Mouse (Mus musculus): Measurements from ENCODE around the gene Itfg2. TPM values are rescaled to one million over a fixed set of nuclear protein-coding genes. Genes with fewer than 3 reads are reported as not detected.

The Itfg2 gene
- 33.4 TPM for polyA plus RNA-seq (2017; shearing (Covaris generic))

GRCm38 (mm10) chr6:128424269-128425019 is at the start of gene Itfg2:
Gene Itfg2, minus strand, starts transcription at chr6:128424931.

GRCm38 (mm10) chr6:128438317-128438870 is 13.7 kb upstream of the Itfg2 start, which contains the start of gene Fkbp4:
Gene Fkbp4, minus strand, starts transcription at chr6:128438677.

GRCm38 (mm10) chr6:128398996-128399395 is 25.7 kb downstream of the Itfg2 start, which contains the start of gene Nrip2:
Gene Nrip2, plus strand, starts transcription at chr6:128399296.

GRCm38 (mm10) chr6:128375192-128375591 is 49.5 kb downstream of the Itfg2 start, which contains the start of the genes Tex52 and Gm44596:
Gene Tex52, plus strand, starts transcription at chr6:128375456.
Gene Gm44596, plus strand, starts transcription at chr6:128375503.

GRCm38 (mm10) chr6:128362381-128363006 is 62.2 kb downstream of the Itfg2 start, which contains the start of the genes Rhno1 and Foxm1:
Gene Rhno1, minus strand, starts transcription at chr6:128362911.
Gene Foxm1, plus strand, starts transcription at chr6:128362967.

Other genes starting within 250 kb of the Itfg2 start
- gene Tead4, start 124.1 kb downstream of the Itfg2 start, polyA plus RNA-seq (2017; shearing (Covaris generic)): not detected
- 1.2 TPM for gene Tulp3, start 69.1 kb downstream of the Itfg2 start, polyA plus RNA-seq (2017; shearing (Covaris generic))
- gene Rhno1, start 62.0 kb downstream of the Itfg2 start, polyA plus RNA-seq (2017; shearing (Covaris generic)): 55.1 TPM
- 1.9 TPM for gene Foxm1, start 62.0 kb downstream of the Itfg2 start, polyA plus RNA-seq (2017; shearing (Covaris generic))
- gene Tex52, start 49.5 kb downstream of the Itfg2 start, polyA plus RNA-seq (2017; shearing (Covaris generic)): not detected
- not detected for gene Gm44596, start 49.4 kb downstream of the Itfg2 start, polyA plus RNA-seq (2017; shearing (Covaris generic))
- gene Nrip2, start 25.6 kb downstream of the Itfg2 start, polyA plus RNA-seq (2017; shearing (Covaris generic)): 1.1 TPM
- 64.6 TPM for gene Fkbp4, start 13.7 kb upstream of the Itfg2 start, polyA plus RNA-seq (2017; shearing (Covaris generic))
- gene Pzp, start 101.8 kb upstream of the Itfg2 start, polyA plus RNA-seq (2017; shearing (Covaris generic)): 0.29 TPM
- 0.18 TPM for gene A2ml1, start 156.7 kb upstream of the Itfg2 start, polyA plus RNA-seq (2017; shearing (Covaris generic))
- gene Klrb1a, start 198.6 kb upstream of the Itfg2 start, polyA plus RNA-seq (2017; shearing (Covaris generic)): 0.59 TPM
- not detected for gene Clec2h, start 237.5 kb upstream of the Itfg2 start, polyA plus RNA-seq (2017; shearing (Covaris generic))